Mouse (Mus musculus): ENCODE measurements around the gene B3galt6. TPM values are rescaled to one million over a fixed set of nuclear protein-coding genes. Genes with fewer than 3 reads are reported as not detected.

B3galt6 gene
- polyA plus RNA-seq, 1 experiment from 2014 or later = 12.0 TPM

- peaks cover 5% of the 10 kb centered on the region; the same call in 1 of the 2 replicates for H3K36me3 ChIP-seq (ENCODE audit: control insufficient read depth, insufficient read depth, low read length)
- H3K9me3 ChIP-seq (ENCODE audit: control insufficient read depth, low read length) = no peaks in the 10 kb centered on the region
- no peak overlapping the region for H3K27ac ChIP-seq (ENCODE audit: low read length)
- 88% methylated on average over 7 of the region's 7 CpGs for WGBS
- no peak overlapping the region for H3K4me2 ChIP-seq (ENCODE audit: low read depth, low read length)
- no peaks in the 10 kb centered on the region for H3K27me3 ChIP-seq (replicated peaks; ENCODE audit: control insufficient read depth, insufficient read depth, low read length)
- H3K4me1 ChIP-seq (ENCODE audit: control insufficient read depth, insufficient read depth, low read length) = peaks cover 22% of the 10 kb centered on the region
- no peak for ATAC-seq
- H3K4me3 ChIP-seq (ENCODE audit: low read length) = no peak overlapping the region
- no peak overlapping the region for H3K9ac ChIP-seq (ENCODE audit: low read depth, low read length)
Observed at GRCm38 (mm10) chr4:156028580-156028979, 36.1 kb upstream of the B3galt6 start.

DNA sequence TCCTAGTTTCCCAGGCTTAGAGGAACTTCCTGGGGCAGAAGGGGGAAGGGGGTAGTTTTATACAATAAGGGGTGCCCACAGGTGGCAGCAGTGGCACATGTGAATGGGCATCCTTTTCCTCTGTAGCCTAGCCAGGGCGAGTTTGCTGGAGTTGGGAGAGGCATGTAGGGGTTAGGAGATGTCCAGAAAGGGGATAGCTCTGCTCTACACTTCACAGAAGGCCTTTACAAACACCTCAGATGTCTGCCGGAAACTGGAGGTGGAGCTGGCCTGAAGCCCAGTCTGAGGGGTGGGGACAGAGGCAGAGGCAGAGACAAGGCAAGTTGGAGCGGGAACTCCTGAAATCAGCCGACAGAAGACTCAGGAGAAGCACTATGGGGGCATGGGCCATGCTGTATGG, 33.6 kb upstream of the B3galt6 start, which contains the start of gene Tnfrsf18:
TSS of gene Tnfrsf18 (plus strand) at position 152 of the 400 bp plus-strand sequence.
- no peak for ATAC-seq
- no peak within 1 kb of the TSS for H3K27ac ChIP-seq (ENCODE audit: low read length)
- H3K4me1 ChIP-seq (ENCODE audit: control insufficient read depth, insufficient read depth, low read length) = peaks cover 10% of the 10 kb centered on the region
- WGBS = 29% methylated on average over 4 of the region's 4 CpGs
- H3K9me3 ChIP-seq (ENCODE audit: control insufficient read depth, low read length) = no peaks in the 10 kb centered on the region
- no peak within 1 kb of the TSS for H3K4me3 ChIP-seq (ENCODE audit: low read length)
- peaks cover 5% of the 10 kb centered on the region; the same call in 1 of the 2 replicates for H3K36me3 ChIP-seq (ENCODE audit: control insufficient read depth, insufficient read depth, low read length)
- no peak within 1 kb of the TSS for H3K4me2 ChIP-seq (ENCODE audit: low read depth, low read length)
- H3K9ac ChIP-seq (ENCODE audit: low read depth, low read length) = no peak within 1 kb of the TSS
- no peaks in the 10 kb centered on the region for H3K27me3 ChIP-seq (replicated peaks; ENCODE audit: control insufficient read depth, insufficient read depth, low read length)

- 90% methylated on average over 7 of the region's 7 CpGs for WGBS
- H3K9ac ChIP-seq (ENCODE audit: low read depth, low read length) = no peak overlapping the region
- no peak overlapping the region for H3K4me3 ChIP-seq (ENCODE audit: low read length)
- H3K27ac ChIP-seq (ENCODE audit: low read length) = no peak overlapping the region
- no peak for ATAC-seq
- no peaks in the 10 kb centered on the region for H3K9me3 ChIP-seq (ENCODE audit: control insufficient read depth, low read length)
- H3K36me3 ChIP-seq (ENCODE audit: control insufficient read depth, insufficient read depth, low read length) = peaks cover 2% of the 10 kb centered on the region; the same call in 1 of the 2 replicates
- H3K4me1 ChIP-seq (ENCODE audit: control insufficient read depth, insufficient read depth, low read length) = no peaks in the 10 kb centered on the region
- H3K27me3 ChIP-seq (replicated peaks; ENCODE audit: control insufficient read depth, insufficient read depth, low read length) = no peaks in the 10 kb centered on the region
- no peak overlapping the region for H3K4me2 ChIP-seq (ENCODE audit: low read depth, low read length)
Observed at GRCm38 (mm10) chr4:156024184-156024583, 31.7 kb upstream of the B3galt6 start.

- no peak overlapping the region for H3K27ac ChIP-seq (ENCODE audit: low read length)
- peaks cover 2% of the 10 kb centered on the region; the same call in 1 of the 2 replicates for H3K36me3 ChIP-seq (ENCODE audit: control insufficient read depth, insufficient read depth, low read length)
- no peak overlapping the region for H3K4me2 ChIP-seq (ENCODE audit: low read depth, low read length)
- no peak for ATAC-seq
- H3K4me1 ChIP-seq (ENCODE audit: control insufficient read depth, insufficient read depth, low read length) = no peaks in the 10 kb centered on the region
- WGBS = 85% methylated on average over 9 of the region's 9 CpGs
- no peaks in the 10 kb centered on the region for H3K27me3 ChIP-seq (replicated peaks; ENCODE audit: control insufficient read depth, insufficient read depth, low read length)
- no peak overlapping the region for H3K4me3 ChIP-seq (ENCODE audit: low read length)
- H3K9ac ChIP-seq (ENCODE audit: low read depth, low read length) = no peak overlapping the region
- H3K9me3 ChIP-seq (ENCODE audit: control insufficient read depth, low read length) = no peaks in the 10 kb centered on the region
Observed at GRCm38 (mm10) chr4:156023520-156023919, 31.1 kb upstream of the B3galt6 start.

DNA sequence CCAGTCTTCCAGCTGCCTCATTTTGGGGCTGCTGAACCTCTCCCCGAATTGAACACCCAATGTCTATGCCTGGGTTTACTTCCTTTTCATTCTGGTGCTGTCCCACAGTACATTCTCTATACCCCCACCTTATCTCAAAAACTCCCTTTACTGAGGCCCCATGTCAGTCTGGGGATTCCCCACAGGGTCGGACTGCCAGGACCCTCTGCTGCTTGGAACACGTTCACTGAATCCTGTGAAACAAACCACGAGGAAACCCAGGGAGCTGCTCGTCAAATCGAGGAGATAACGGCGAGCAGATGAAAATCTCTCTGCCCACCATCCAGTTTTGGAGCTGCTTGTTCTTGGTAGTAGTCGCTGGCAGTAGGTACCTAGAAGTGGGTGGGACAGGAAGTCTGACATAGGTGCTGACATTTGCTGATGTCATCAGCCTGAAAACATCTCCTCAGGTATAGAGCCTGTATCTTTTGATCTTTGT, 29.5 kb upstream of the B3galt6 start:
- WGBS = 63% methylated on average over 9 of the region's 9 CpGs
- H3K27me3 ChIP-seq (replicated peaks; ENCODE audit: control insufficient read depth, insufficient read depth, low read length) = no peaks in the 10 kb centered on the region
- H3K27ac ChIP-seq (ENCODE audit: low read length) = no peak overlapping the region
- no peak overlapping the region for H3K4me3 ChIP-seq (ENCODE audit: low read length)
- no peak overlapping the region for H3K4me2 ChIP-seq (ENCODE audit: low read depth, low read length)
- no peaks in the 10 kb centered on the region for H3K36me3 ChIP-seq (ENCODE audit: control insufficient read depth, insufficient read depth, low read length)
- no peaks in the 10 kb centered on the region for H3K9me3 ChIP-seq (ENCODE audit: control insufficient read depth, low read length)
- ATAC-seq = no peak; the same call in 1 of the 2 replicates
- H3K4me1 ChIP-seq (ENCODE audit: control insufficient read depth, insufficient read depth, low read length) = no peaks in the 10 kb centered on the region
- H3K9ac ChIP-seq (ENCODE audit: low read depth, low read length) = no peak overlapping the region

DNA sequence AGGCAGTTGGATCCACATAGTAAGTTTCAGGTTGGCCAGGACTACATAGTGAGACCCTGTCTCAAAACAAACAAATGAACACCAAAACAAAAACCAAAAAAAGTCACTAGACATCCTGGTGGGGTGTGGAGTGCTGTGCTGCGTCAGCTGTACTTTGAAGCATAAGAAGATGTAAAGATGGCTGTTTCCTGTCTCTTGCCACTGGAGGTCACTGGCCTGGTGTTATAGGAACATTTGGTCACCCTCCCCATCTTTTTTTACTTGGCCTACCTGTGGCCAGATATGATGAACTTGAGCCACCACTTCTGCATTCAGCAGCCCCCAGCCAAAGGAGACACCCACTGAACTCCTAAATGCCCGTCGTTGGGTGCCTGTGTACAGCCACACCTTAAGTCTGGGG, 28.9 kb upstream of the B3galt6 start:
- no peak overlapping the region for H3K4me3 ChIP-seq (ENCODE audit: low read length)
- 65% methylated on average over 3 of the region's 3 CpGs for WGBS
- no peak overlapping the region for H3K27ac ChIP-seq (ENCODE audit: low read length)
- H3K27me3 ChIP-seq (replicated peaks; ENCODE audit: control insufficient read depth, insufficient read depth, low read length) = no peaks in the 10 kb centered on the region
- H3K9me3 ChIP-seq (ENCODE audit: control insufficient read depth, low read length) = no peaks in the 10 kb centered on the region
- no peak overlapping the region for H3K4me2 ChIP-seq (ENCODE audit: low read depth, low read length)
- H3K9ac ChIP-seq (ENCODE audit: low read depth, low read length) = no peak overlapping the region
- no peaks in the 10 kb centered on the region for H3K4me1 ChIP-seq (ENCODE audit: control insufficient read depth, insufficient read depth, low read length)
- no peak for ATAC-seq
- H3K36me3 ChIP-seq (ENCODE audit: control insufficient read depth, insufficient read depth, low read length) = no peaks in the 10 kb centered on the region

DNA sequence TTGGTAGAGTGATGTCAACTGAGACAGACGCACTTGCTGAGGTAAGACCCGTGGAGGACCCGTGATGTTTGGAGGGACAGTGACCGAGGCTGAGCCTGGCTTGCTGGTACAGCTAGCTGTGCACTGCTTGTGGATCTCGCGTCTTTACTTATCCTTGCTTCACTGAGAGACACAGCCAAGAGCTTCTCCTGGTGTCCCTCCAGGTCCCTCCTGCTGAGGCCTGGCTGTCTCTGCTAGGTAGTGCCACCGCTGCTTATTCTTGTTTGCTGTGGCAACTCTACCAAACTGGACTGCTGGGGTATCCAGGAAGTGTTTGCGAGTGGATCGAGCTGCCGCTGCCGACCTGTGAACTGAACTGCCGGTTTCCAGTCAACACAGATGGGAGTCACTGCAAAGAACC, 27.3 kb upstream of the B3galt6 start:
- no peak overlapping the region for H3K27ac ChIP-seq (ENCODE audit: low read length)
- H3K4me1 ChIP-seq (ENCODE audit: control insufficient read depth, insufficient read depth, low read length) = no peaks in the 10 kb centered on the region
- WGBS = 90% methylated on average over 12 of the region's 12 CpGs
- no peak for ATAC-seq
- no peaks in the 10 kb centered on the region for H3K27me3 ChIP-seq (replicated peaks; ENCODE audit: control insufficient read depth, insufficient read depth, low read length)
- no peak overlapping the region for H3K4me2 ChIP-seq (ENCODE audit: low read depth, low read length)
- H3K9ac ChIP-seq (ENCODE audit: low read depth, low read length) = no peak overlapping the region
- no peak overlapping the region for H3K4me3 ChIP-seq (ENCODE audit: low read length)
- no peaks in the 10 kb centered on the region for H3K9me3 ChIP-seq (ENCODE audit: control insufficient read depth, low read length)
- no peaks in the 10 kb centered on the region for H3K36me3 ChIP-seq (ENCODE audit: control insufficient read depth, insufficient read depth, low read length)

- no peak overlapping the region for H3K4me3 ChIP-seq (ENCODE audit: low read length)
- H3K4me1 ChIP-seq (ENCODE audit: control insufficient read depth, insufficient read depth, low read length) = no peaks in the 10 kb centered on the region
- H3K9me3 ChIP-seq (ENCODE audit: control insufficient read depth, low read length) = no peaks in the 10 kb centered on the region
- no peaks in the 10 kb centered on the region for H3K27me3 ChIP-seq (replicated peaks; ENCODE audit: control insufficient read depth, insufficient read depth, low read length)
- H3K9ac ChIP-seq (ENCODE audit: low read depth, low read length) = no peak overlapping the region
- no peak for ATAC-seq
- H3K4me2 ChIP-seq (ENCODE audit: low read depth, low read length) = no peak overlapping the region
- WGBS = 87% methylated on average over 2 of the region's 2 CpGs
- peaks cover 13% of the 10 kb centered on the region for H3K36me3 ChIP-seq (ENCODE audit: control insufficient read depth, insufficient read depth, low read length)
- H3K27ac ChIP-seq (ENCODE audit: low read length) = no peak overlapping the region
Observed at GRCm38 (mm10) chr4:156014436-156014835, 22.0 kb upstream of the B3galt6 start.

DNA sequence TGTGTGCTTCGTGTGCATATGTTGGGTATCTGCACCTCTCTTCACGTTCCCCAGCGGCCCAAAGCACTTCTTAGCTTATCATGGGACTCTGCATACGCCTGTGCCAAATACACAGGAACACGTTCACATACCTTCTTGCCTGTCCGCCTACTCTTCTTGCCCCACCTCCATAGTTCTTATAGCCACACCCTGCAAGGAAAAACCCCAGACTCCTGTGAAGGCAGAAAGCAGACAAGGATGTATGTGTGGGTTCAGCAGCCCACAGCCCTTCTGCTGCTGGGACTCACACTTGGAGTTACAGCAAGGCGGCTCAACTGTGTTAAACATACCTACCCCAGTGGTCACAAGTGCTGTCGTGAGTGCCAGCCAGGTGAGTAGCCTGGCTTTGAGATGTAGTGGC, 21.2 kb upstream of the B3galt6 start, which contains the start of gene Tnfrsf4:
TSS of gene Tnfrsf4 (plus strand) at position 207 of the 400 bp plus-strand sequence.
- H3K4me1 ChIP-seq (ENCODE audit: control insufficient read depth, insufficient read depth, low read length) = no peaks in the 10 kb centered on the region
- no peak within 1 kb of the TSS for H3K4me2 ChIP-seq (ENCODE audit: low read depth, low read length)
- H3K4me3 ChIP-seq (ENCODE audit: low read length) = no peak within 1 kb of the TSS
- no peaks in the 10 kb centered on the region for H3K9me3 ChIP-seq (ENCODE audit: control insufficient read depth, low read length)
- peaks cover 20% of the 10 kb centered on the region for H3K36me3 ChIP-seq (ENCODE audit: control insufficient read depth, insufficient read depth, low read length)
- no peak within 1 kb of the TSS for H3K27ac ChIP-seq (ENCODE audit: low read length)
- WGBS = 82% methylated on average over 8 of the region's 8 CpGs
- no peak within 1 kb of the TSS for H3K9ac ChIP-seq (ENCODE audit: low read depth, low read length)
- H3K27me3 ChIP-seq (replicated peaks; ENCODE audit: control insufficient read depth, insufficient read depth, low read length) = no peaks in the 10 kb centered on the region
- ATAC-seq = no peak; the same call in 1 of the 2 replicates

DNA sequence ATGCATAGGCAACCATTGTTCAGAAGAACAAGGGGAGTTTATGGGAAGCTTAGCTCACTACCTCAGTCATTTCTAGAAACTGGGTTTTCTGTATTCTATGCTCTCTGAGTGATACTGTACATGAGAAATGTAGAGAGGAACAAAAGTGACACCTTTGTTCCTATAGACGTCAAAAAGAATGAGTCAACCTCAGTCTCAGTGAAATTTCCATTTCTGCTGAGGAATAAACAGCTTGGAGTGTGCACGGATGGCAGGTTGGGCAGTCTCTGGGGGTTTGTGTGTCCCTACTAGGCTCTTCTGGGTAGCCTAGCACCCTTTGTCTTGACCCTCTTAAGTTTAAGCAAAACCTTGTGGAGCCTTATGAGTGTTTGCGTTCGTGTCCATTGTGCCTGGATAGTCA, 15.9 kb upstream of the B3galt6 start:
- Histone ChIP-seq H3K9ac (ENCODE audit: low read depth, low read length) (no peak overlapping the region), H3K4me2 (ENCODE audit: low read depth, low read length) (no peak overlapping the region), H3K27ac (ENCODE audit: low read length) (no peak overlapping the region), H3K36me3 (ENCODE audit: control insufficient read depth, insufficient read depth, low read length) (peaks cover 23% of the 10 kb centered on the region), H3K4me1 (ENCODE audit: control insufficient read depth, insufficient read depth, low read length) (no peaks in the 10 kb centered on the region), H3K4me3 (ENCODE audit: low read length) (no peak overlapping the region), H3K27me3 (replicated peaks; ENCODE audit: control insufficient read depth, insufficient read depth, low read length) (no peaks in the 10 kb centered on the region), H3K9me3 (ENCODE audit: control insufficient read depth, low read length) (no peaks in the 10 kb centered on the region)
- 94% methylated on average over 4 of the region's 4 CpGs for WGBS
- ATAC-seq = no peak
